Mouse (Mus musculus) embryonic facial prominence, embryonic 15.5 days (tissue): Measurements from ENCODE around the gene Myh7b. TPM values are rescaled to one million over a fixed set of nuclear protein-coding genes. Genes with fewer than 3 reads are reported as not detected.
"Not testable (repeated sequence)": the region's sequence is repeated elsewhere in the genome, so short reads cannot be mapped to it uniquely, and the experiment has no call there.

Experiments used
- ATAC-seq: fragments of 200-750 bp; cut with Nextera tagmentation; 2 replicates; pipeline ENCODE4 v1.8.0; 2017; ENCODE audit warnings: low read depth, moderate TSS enrichment; ENCODE audit not compliant: insufficient number of reproducible peaks, low FRiP score, low TSS enrichment
- H3K27ac ChIP-seq: fragments of 300-500 bp; sonication (generic); replicated peaks from 2 replicates; pipeline ENCODE4 v1.5.1; 2015; ENCODE audit warnings: mild to moderate bottlenecking, inconsistent platforms
- H3K27me3 ChIP-seq: fragments of 300-500 bp; sonication (generic); 2 replicates; pipeline ENCODE4 v1.6.1; 2015; ENCODE audit warnings: inconsistent platforms
- H3K36me3 ChIP-seq: fragments of 300-500 bp; sonication (generic); 2 replicates; pipeline ENCODE4 v1.6.1; 2015; ENCODE audit warnings: mild to moderate bottlenecking, inconsistent platforms
- H3K4me1 ChIP-seq: fragments of 300-500 bp; sonication (generic); 2 replicates; pipeline ENCODE4 v1.6.1; 2015; ENCODE audit warnings: inconsistent platforms
- H3K4me2 ChIP-seq: fragments of 300-500 bp; sonication (generic); replicated peaks from 2 replicates; pipeline ENCODE4 v1.6.1; 2015; ENCODE audit warnings: mild to moderate bottlenecking, inconsistent platforms
- H3K4me3 ChIP-seq: fragments of 300-500 bp; sonication (generic); replicated peaks from 2 replicates; pipeline ENCODE4 v1.5.1; 2015; ENCODE audit warnings: mild to moderate bottlenecking, inconsistent platforms
- H3K9ac ChIP-seq: fragments of 300-500 bp; sonication (generic); 2 replicates; pipeline ENCODE4 v1.6.1; 2015; ENCODE audit warnings: inconsistent platforms
- H3K9me3 ChIP-seq: fragments of 300-500 bp; sonication (generic); replicated peaks from 2 replicates; pipeline ENCODE4 v1.6.1; 2016; ENCODE audit warnings: inconsistent platforms
- WGBS: fragments of 180-500 bp; shearing (Covaris S2); methylation state at CpG from one replicate; pipeline ENCODE4 v1.1.7; 2015; 5-methylcytosine and 5-hydroxymethylcytosine counted together
- polyA plus RNA-seq: library from polyadenylated mRNA; unstranded; fragments of >200 nt; fragmentation: Nextera tagmentation; extraction: Ambion mirVana; gene quantifications from 2 replicates; pipeline ENCODE4 v1.2.1, GENCODE M21; 2015

The Myh7b gene
- polyA plus RNA-seq, 1 experiment from 2014 or later = 1.7 TPM

GRCm38 (mm10) chr2:155603707-155604106, 7.3 kb upstream of the Myh7b start:
- WGBS = 73% methylated on average over 3 of the region's 3 CpGs
- no peaks in the 10 kb centered on the region for H3K27me3 ChIP-seq
- no peak overlapping the region for H3K4me3 ChIP-seq
- no peaks in the 10 kb centered on the region for H3K4me1 ChIP-seq
- no peaks in the 10 kb centered on the region for H3K36me3 ChIP-seq
- no peak overlapping the region for H3K27ac ChIP-seq
- no peak overlapping the region for H3K9ac ChIP-seq
- 0 out of 2 replicates have a peak, but pooled peaks have one; percentile 48 for ATAC-seq
- no peak overlapping the region for H3K4me2 ChIP-seq
- H3K9me3 ChIP-seq = no peaks in the 10 kb centered on the region

GRCm38 (mm10) chr2:155604560-155605235, 6.3 kb upstream of the Myh7b start:
- no peaks in the 10 kb centered on the region for H3K27me3 ChIP-seq
- no peaks in the 10 kb centered on the region for H3K36me3 ChIP-seq
- no peaks in the 10 kb centered on the region for H3K4me1 ChIP-seq
- H3K4me3 ChIP-seq = no peak overlapping the region
- no peak overlapping the region for H3K27ac ChIP-seq
- no peak overlapping the region for H3K4me2 ChIP-seq
- H3K9ac ChIP-seq = no peak overlapping the region
- ATAC-seq = 0 out of 2 replicates have a peak, but pooled peaks have one; percentile 27
- 21% methylated on average over 10 of the region's 10 CpGs for WGBS
- no peaks in the 10 kb centered on the region for H3K9me3 ChIP-seq

GRCm38 (mm10) chr2:155605236-155605589, 5.8 kb upstream of the Myh7b start:
- not testable (repeated sequence) for H3K27me3 ChIP-seq, H3K9ac ChIP-seq, H3K36me3 ChIP-seq, H3K27ac ChIP-seq, H3K4me2 ChIP-seq, ATAC-seq, H3K9me3 ChIP-seq, H3K4me1 ChIP-seq, H3K4me3 ChIP-seq
- 77% methylated on average over 4 of the region's 4 CpGs for WGBS

GRCm38 (mm10) chr2:155606360-155606759, 4.7 kb upstream of the Myh7b start:
- peak; percentile 41 for ATAC-seq
- H3K9me3 ChIP-seq = no peaks in the 10 kb centered on the region
- WGBS = 82% methylated on average over 4 of the region's 4 CpGs

GRCm38 (mm10) chr2:155611834-155612550, 980 bp downstream of the Myh7b start:
- Histone ChIP-seq H3K9me3 (no peaks in the 10 kb centered on the region), H3K4me2 (no peak overlapping the region), H3K4me3 (no peak overlapping the region), H3K27ac (no peak overlapping the region), H3K36me3 (no peaks in the 10 kb centered on the region), H3K9ac (no peak overlapping the region), H3K27me3 (peaks cover 8% of the 10 kb centered on the region; the same call in 1 of the 2 replicates), H3K4me1 (peaks cover 12% of the 10 kb centered on the region)
- ATAC-seq = no peak
- WGBS = 81% methylated on average over 9 of the region's 9 CpGs

More at GRCm38 (mm10) chr2:155606360-155606759, 4.7 kb upstream of the Myh7b start:
- Histone ChIP-seq H3K4me1 (no peaks in the 10 kb centered on the region), H3K4me2 (no peak overlapping the region), H3K27ac (no peak overlapping the region), H3K27me3 (no peaks in the 10 kb centered on the region), H3K4me3 (no peak overlapping the region), H3K9ac (no peak overlapping the region), H3K36me3 (no peaks in the 10 kb centered on the region)

- WGBS = 3% methylated on average over 20 of the region's 20 CpGs
- ATAC-seq = peak; percentile 85
- Histone ChIP-seq H3K4me3 (peak overlapping the region; percentile 37), H3K27ac (no peak overlapping the region), H3K4me2 (peak overlapping the region; percentile 56), H3K9me3 (no peaks in the 10 kb centered on the region), H3K9ac (no peak overlapping the region), H3K4me1 (peaks cover 12% of the 10 kb centered on the region), H3K27me3 (peaks cover 8% of the 10 kb centered on the region; the same call in 1 of the 2 replicates), H3K36me3 (no peaks in the 10 kb centered on the region)
These were observed 2.3 kb downstream of the Myh7b start for GRCm38 (mm10) chr2:155613326-155613755.

GRCm38 (mm10) chr2:155613953-155614352, 2.9 kb downstream of the Myh7b start:
- WGBS = 74% methylated on average over 8 of the region's 8 CpGs
- Histone ChIP-seq H3K36me3 (no peaks in the 10 kb centered on the region), H3K9ac (no peak overlapping the region), H3K9me3 (no peaks in the 10 kb centered on the region), H3K4me3 (no peak overlapping the region), H3K27ac (no peak overlapping the region), H3K27me3 (peaks cover 8% of the 10 kb centered on the region; the same call in 1 of the 2 replicates), H3K4me1 (peaks cover 12% of the 10 kb centered on the region), H3K4me2 (peak overlapping the region; percentile 56)
- ATAC-seq = no peak

- no peak overlapping the region for H3K4me2 ChIP-seq
- no peak for ATAC-seq
- no peak overlapping the region for H3K27ac ChIP-seq
- H3K4me1 ChIP-seq = peaks cover 12% of the 10 kb centered on the region
- H3K9me3 ChIP-seq = no peaks in the 10 kb centered on the region
- WGBS = 58% methylated on average over 6 of the region's 6 CpGs
- H3K4me3 ChIP-seq = no peak overlapping the region
- H3K9ac ChIP-seq = no peak overlapping the region
- H3K36me3 ChIP-seq = no peaks in the 10 kb centered on the region
- peaks cover 8% of the 10 kb centered on the region; the same call in 1 of the 2 replicates for H3K27me3 ChIP-seq
These were observed 6.0 kb downstream of the Myh7b start for GRCm38 (mm10) chr2:155616971-155617370.

GRCm38 (mm10) chr2:155619817-155620216, 8.8 kb downstream of the Myh7b start:
- peak; percentile 30 for ATAC-seq

GRCm38 (mm10) chr2:155622606-155623005, 11.6 kb downstream of the Myh7b start:
- Histone ChIP-seq H3K27me3 (peaks cover 14% of the 10 kb centered on the region), H3K4me2 (no peak overlapping the region), H3K9ac (no peak overlapping the region), H3K27ac (no peak overlapping the region), H3K36me3 (no peaks in the 10 kb centered on the region), H3K4me3 (no peak overlapping the region), H3K9me3 (no peaks in the 10 kb centered on the region), H3K4me1 (no peaks in the 10 kb centered on the region)
- 23% methylated on average over 11 of the region's 11 CpGs for WGBS
- no peak for ATAC-seq

More at GRCm38 (mm10) chr2:155619817-155620216, 8.8 kb downstream of the Myh7b start:
- H3K27me3 ChIP-seq = no peaks in the 10 kb centered on the region
- H3K4me1 ChIP-seq = no peaks in the 10 kb centered on the region
- H3K36me3 ChIP-seq = no peaks in the 10 kb centered on the region
- WGBS = 17% methylated on average over 8 of the region's 8 CpGs
- no peak overlapping the region for H3K9ac ChIP-seq
- no peaks in the 10 kb centered on the region for H3K9me3 ChIP-seq
- no peak overlapping the region for H3K4me2 ChIP-seq
- no peak overlapping the region for H3K27ac ChIP-seq
- no peak overlapping the region for H3K4me3 ChIP-seq

GRCm38 (mm10) chr2:155623996-155624395, 13.0 kb downstream of the Myh7b start:
- no peak for ATAC-seq
- H3K9me3 ChIP-seq = no peaks in the 10 kb centered on the region
- H3K4me3 ChIP-seq = no peak overlapping the region
- H3K4me2 ChIP-seq = no peak overlapping the region
- 89% methylated on average over 6 of the region's 6 CpGs for WGBS
- no peak overlapping the region for H3K27ac ChIP-seq
- H3K36me3 ChIP-seq = no peaks in the 10 kb centered on the region
- peaks cover 28% of the 10 kb centered on the region for H3K27me3 ChIP-seq
- H3K9ac ChIP-seq = no peak overlapping the region
- peaks cover 3% of the 10 kb centered on the region for H3K4me1 ChIP-seq
